Mouse (Mus musculus) cortical plate, adult 2 months (tissue): ENCODE data around the gene Kank1.

ENCODE experiments used
- CTCF ChIP-seq: fragments of 200-500 bp; IDR thresholded peaks from 2 replicates; pipeline ENCODE4 v1.5.1; 2011; ENCODE audit warnings: mild to moderate bottlenecking, control low read depth, low read length; ENCODE audit not compliant: insufficient read depth; ENCODE audit errors: extremely low read depth
- POLR2A ChIP-seq: fragments of 200-500 bp; IDR thresholded peaks from 2 replicates; pipeline ENCODE4 v1.6.1; 2011; ENCODE audit warnings: mild to moderate bottlenecking, low read length, control low read depth; ENCODE audit not compliant: insufficient read depth; ENCODE audit errors: extremely low read depth

DNA sequence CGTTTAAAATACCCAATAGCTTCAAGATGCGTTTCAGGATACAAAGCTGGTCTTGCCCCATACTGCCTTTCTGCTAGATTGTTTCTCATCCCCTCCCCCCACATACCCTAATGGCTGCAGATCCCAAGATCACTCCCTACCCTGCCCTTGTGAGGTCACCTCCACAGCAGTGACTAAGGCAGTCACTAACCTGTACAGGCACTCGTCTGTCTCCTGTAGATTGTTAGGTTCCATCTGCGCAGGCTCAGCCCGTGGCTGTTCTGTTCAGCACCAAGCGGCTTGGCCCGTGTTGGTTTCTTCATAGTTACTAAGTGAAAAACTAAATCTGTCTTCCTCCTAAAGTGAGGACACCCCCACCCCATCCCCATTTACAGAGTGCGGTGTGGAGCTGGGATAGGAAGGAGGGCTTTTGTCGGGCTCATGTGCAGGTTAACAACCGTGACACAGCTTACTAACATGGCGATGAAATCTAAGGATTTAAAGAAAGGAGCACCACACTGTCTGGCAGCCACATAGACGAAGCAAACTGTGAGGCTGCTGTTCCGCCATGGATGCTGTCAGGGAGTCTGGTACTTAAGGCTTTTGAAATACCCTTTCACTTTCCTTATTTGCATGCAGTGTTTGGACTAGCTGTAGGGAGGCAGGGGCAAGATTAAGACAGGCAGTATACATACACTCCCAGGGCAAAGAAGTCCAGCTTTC, 163.6 kb downstream of the Kank1 start:
- TF ChIP-seq CTCF = no peak
- no peak for TF ChIP-seq POLR2A
